Mouse (Mus musculus) layer of hippocampus, postnatal 10 days (tissue): Measurements from ENCODE around the gene Pgm3. TPM values are rescaled to one million over a fixed set of nuclear protein-coding genes. Genes with fewer than 3 reads are reported as not detected.
"Not testable (repeated sequence)": the region's sequence is repeated elsewhere in the genome, so short reads cannot be mapped to it uniquely, and the experiment has no call there.

Experiments
- DNase-seq, 2 experiments: peaks; one replicate each; pipeline ENCODE4 v3.0.0; 2021; ENCODE audit warnings: low spot score in 2 of 2
- long read RNA-seq: library from polyadenylated mRNA; stranded (forward); transcript quantifications from one replicate; pipeline ENCODE4 v2.0.0, GENCODE M21; 2023
- total RNA-seq, 2 experiments: library from RNA; stranded (reverse); gene quantifications; 2 replicates each; pipeline ENCODE4 v1.2.3; 2021

Gene Pgm3
- 10 to 100 TPM; 21.3 to 23.4 TPM for total RNA-seq
- long read RNA-seq, transcript Pgm3-201 (13 exons, 2,666 nt), result major isoform, 29 of 30 reads
- long read RNA-seq, partial matches to known transcripts, result 0 of 30 reads
- long read RNA-seq, other reads (novel, unspliced or antisense), result 1 of 30 reads

GRCm38 (mm10) chr9:86571540-86572135, at the start of gene Pgm3, which contains the start of gene Rwdd2a:
Gene Pgm3, minus strand, starts transcription at chr9:86571842.
Gene Rwdd2a, plus strand, starts transcription at chr9:86571991.
- DNase-seq, result peak; percentile 95 to 97

- DNase-seq, result no peak
These were observed 47.9 kb upstream of the Pgm3 start for GRCm38 (mm10) chr9:86619341-86620139.

GRCm38 (mm10) chr9:86617837-86618492, 46.3 kb upstream of the Pgm3 start:
- DNase-seq, result no peak

GRCm38 (mm10) chr9:86615765-86616164, 44.1 kb upstream of the Pgm3 start:
- no peak for DNase-seq

GRCm38 (mm10) chr9:86612091-86612490, 40.4 kb upstream of the Pgm3 start:
- no peak for DNase-seq

- DNase-seq, result no peak
These were observed 34.1 kb upstream of the Pgm3 start for GRCm38 (mm10) chr9:86605776-86606175.

GRCm38 (mm10) chr9:86599723-86600303, 28.2 kb upstream of the Pgm3 start:
- DNase-seq, result no peak

GRCm38 (mm10) chr9:86596983-86597382, 25.3 kb upstream of the Pgm3 start:
- DNase-seq, result not testable (repeated sequence)

- DNase-seq, result not testable (repeated sequence)
These were observed 22.7 kb upstream of the Pgm3 start for GRCm38 (mm10) chr9:86594357-86594767.

- DNase-seq, result peak in 1 of 2 experiments; percentile 36
These were observed 21.3 kb upstream of the Pgm3 start for GRCm38 (mm10) chr9:86592676-86593668.

- DNase-seq, result no peak
These were observed 15.6 kb upstream of the Pgm3 start for GRCm38 (mm10) chr9:86587019-86587795.

GRCm38 (mm10) chr9:86583740-86584139, 12.1 kb upstream of the Pgm3 start:
- peak; percentile 74 to 77 for DNase-seq

GRCm38 (mm10) chr9:86579657-86580056, 8.0 kb upstream of the Pgm3 start:
- no peak for DNase-seq

GRCm38 (mm10) chr9:86575178-86575577, 3.5 kb upstream of the Pgm3 start:
- no peak for DNase-seq

GRCm38 (mm10) chr9:86573616-86574303, 2.1 kb upstream of the Pgm3 start:
- DNase-seq, result no peak

GRCm38 (mm10) chr9:86572636-86573291, 1.1 kb upstream of the Pgm3 start:
- DNase-seq, result peak; percentile 81 to 85

GRCm38 (mm10) chr9:86572196-86572595, 554 bp upstream of the Pgm3 start:
- DNase-seq, result no peak

- no peak for DNase-seq
These were observed 696 bp downstream of the Pgm3 start for GRCm38 (mm10) chr9:86570946-86571345.
